Mouse (Mus musculus): ENCODE results near the gene Slc25a29.

Slc25a29 gene

GRCm38 (mm10) chr12:108794078-108794711 is 41.5 kb downstream of the Slc25a29 start:
- peak; percentile 93 for DNase-seq

DNA sequence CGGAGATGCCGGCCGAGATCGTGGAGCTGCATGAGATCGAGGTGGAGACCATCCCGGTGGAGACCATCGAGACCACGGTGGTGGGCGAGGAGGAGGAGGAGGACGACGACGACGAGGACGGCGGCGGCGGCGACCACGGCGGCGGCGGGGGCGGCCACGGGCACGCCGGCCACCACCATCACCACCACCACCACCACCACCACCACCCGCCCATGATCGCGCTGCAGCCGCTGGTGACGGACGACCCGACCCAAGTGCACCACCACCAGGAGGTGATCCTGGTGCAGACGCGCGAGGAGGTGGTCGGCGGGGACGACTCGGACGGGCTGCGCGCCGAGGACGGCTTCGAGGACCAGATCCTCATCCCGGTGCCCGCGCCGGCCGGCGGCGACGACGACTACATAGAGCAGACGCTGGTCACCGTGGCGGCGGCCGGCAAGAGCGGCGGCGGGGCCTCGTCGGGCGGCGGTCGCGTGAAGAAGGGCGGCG is 42.2 kb downstream of the Slc25a29 start:
- no peak for DNase-seq

DNA sequence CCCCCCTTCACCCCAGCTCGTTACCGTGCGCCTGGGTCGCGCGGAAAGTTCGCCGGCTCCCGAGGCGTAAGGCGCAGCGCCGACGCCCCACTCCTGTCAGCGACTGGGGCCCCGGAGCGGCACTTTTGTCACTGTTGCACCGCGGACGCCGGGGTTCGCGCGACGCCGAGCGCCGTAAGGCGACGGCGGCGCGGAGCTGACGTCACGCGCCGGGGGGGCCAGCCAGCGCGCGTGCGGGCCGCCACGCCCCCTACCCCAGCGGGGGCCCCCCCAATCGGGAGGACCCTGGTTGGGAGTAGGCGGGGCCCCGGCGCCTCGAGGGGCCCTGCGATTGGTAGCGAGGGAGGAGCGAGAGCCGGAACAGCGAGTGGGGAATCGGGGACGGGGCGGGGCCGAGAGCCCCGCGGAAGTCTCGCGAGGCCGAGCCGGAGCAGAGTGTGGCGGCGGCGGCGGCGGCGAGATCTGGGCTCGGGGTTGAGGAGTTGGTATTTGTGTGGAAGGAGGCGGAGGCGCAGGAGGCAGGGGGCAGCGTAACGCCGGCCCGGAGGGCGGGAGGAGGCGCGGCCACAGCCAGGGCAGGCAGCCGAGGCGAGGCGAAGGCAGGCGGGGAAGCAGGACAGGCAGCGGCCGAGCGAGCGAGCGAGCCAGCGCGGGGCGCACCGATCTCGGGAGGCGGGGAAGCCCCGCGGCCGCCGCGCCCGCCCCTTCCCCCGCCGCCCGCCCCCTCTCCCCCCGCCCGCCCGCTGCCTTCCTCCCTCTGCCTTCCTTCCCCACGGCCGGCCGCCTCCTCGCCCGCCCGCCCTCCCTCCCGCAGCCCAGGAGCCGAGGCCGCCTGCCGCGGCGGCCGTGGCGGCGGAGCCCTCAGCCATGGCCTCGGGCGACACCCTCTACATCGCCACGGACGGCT is 42.9 kb downstream of the Slc25a29 start, which contains the start of gene Yy1:
Gene Yy1, plus strand, starts transcription at position 428 of the 907 bp plus-strand sequence.
- peak; percentile 99 for DNase-seq

DNA sequence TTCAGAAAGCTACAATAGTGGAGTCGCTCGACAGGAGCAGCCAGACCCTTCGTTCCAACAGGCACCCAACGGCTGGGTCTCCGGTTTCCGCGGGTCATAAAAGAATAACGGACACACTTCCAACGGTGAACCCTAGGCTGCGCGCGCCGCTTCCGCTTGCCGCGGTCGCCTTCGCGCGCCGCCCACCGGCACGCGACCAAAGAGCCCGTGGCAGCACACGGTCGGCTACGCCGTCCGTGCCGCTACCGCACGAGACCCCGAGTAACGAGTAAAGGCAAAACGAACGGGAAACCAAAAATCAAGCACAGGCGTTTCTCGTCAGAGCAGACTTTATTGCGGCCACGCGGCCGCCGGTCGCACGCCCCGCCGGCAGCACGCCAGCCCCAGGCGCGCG is 43.5 kb downstream of the Slc25a29 start:
- peak; percentile 91 for DNase-seq

DNA sequence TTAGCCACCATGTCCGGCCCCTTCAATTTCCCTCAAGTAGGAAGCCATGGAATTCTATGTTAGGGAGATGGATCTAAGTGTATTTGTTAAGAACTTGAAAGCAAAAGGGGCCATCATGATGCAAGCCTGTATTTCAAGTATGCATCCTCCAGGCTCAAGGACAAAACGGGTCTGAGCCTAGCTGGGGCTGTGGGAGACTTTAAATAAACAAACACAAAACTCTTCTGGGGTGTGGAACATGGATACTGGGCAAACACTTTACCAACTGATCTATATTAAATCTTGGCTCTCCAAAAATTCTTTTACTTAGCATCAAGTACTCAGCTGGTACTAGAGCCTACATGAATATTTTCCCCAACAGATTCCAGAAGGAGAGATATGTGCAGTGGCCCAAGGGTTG is 48.4 kb downstream of the Slc25a29 start:
- no peak for DNase-seq

- DNase-seq, result no peak
Measured at GRCm38 (mm10) chr12:108785161-108785560, 50.5 kb downstream of the Slc25a29 start.

DNA sequence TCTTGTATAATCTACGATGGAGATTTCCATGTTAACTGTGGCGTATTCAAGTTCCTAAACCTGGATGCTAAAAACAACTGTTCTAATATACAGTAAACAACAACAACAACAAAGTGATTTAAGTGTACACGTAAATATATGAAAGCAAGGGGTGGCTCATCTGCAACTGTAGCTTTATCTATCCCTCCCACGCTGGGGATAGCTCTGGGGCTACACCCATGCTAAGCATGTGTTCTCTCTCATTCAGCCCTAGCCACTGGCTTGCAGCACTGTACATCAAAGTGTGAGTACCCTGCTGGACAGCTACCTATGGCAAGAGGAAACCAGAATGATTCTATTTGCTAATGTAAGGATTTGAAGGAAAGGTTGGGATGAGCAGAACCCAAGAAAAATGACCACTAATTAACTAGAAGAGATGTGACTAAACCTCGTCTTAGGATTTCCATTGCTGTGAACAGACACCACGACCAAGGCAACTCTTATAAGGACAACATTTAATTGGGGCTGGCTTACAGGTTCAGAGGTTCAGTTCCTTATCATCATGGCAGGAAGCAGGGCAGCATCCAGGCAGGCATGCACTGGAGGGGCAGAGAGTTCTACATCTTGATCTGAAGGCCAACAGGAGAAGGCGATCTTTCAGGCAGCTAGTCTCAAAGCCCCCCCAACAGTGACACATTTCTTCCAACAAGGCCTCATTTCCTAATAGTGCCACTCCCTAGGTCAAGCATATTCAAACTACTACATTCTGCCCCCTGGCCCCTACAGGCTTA is 55.4 kb downstream of the Slc25a29 start:
- no peak for DNase-seq

All from embryo, embryonic 11 days (tissue).